Mouse (Mus musculus) kidney, adult 18-20 months (tissue): ENCODE measurements at regions not wholly inside any gene's neighbourhood (a gene's known extent, or its start where the extent isn't known, plus 50 kb on each side); places are given as distances from the start of the nearest gene placed in this dataset.

Source experiments
- DNase-seq: peaks from one replicate; pipeline ENCODE4 v3.0.0; 2021

DNA sequence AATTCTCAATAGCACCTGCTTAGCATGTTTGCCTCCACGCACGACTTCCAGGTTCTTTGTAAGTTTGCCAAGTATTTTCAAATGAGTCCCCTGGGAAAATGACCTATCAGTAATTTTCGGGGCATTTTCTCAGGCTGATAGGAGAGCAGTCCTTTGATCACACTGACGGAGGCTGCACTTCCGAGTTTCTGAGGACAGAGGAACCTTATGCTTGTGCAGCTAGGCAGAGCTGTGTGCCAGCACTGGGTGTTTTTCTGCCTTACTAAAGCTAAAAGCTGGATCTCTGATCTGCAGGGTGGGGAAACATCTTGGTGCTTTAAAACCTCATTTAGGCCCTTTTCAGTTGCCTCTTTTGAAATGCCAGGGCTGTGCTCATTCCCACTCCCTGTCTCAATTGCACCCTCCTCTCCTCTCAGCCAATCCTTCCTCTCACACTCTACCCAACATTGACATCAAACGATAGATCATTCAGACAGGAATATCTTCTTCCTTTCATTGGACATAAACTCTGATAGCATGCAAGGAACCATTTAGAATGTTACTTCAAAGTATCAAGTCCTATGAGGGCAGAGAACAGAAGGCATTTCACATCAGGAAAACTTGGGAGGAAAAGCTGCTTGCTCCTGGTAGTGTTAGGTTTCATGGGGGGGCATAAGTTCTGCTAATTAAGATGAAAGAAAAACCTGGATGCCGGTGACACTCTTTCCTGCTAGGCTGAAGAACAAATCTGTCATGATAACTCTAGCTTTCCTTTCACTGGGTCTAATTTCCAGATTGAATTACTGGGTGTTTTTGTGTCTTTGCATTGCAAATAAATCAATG, 95.3 kb downstream of the Lurap1l start:
- DNase-seq: no peak

DNA sequence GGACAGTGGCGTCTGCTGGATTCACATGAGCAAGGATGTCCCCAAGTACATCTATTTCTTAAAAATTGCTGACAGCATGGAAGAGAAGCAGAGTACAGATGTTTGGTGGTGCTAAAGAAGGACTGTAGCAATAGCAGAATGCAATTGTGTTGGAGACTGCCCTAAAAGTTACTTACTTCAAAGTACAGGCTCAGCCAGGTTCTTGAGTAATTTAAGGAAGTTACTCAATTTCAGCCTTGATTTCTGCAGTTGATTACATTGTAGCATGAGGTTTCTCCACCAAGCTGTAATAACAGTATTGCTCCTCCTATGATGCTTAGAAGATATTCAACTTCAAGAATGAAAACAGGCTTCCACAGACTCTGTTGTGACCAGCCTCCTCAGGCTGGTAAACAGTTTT, 96.1 kb downstream of the Lurap1l start:
- no peak for DNase-seq

DNA sequence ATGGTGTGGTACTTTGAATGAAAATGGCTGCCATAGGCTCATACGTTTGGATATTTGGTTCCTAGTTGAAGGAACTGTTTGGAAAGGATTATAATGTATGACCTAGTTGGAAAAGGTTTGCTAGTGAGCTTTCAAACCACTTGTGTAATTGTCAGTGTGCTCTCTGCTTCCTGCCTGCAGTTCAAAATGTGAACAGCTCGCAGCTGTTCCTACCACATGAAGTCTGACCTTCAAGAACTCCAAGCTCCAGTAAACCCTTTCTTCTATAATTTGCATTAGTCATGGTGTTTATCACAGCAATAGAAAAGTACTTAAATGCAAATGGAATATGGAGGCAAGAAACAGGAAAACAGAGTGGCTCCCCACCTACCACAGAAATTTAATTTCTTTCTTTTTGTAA, 111.4 kb downstream of the Lurap1l start:
- no peak for DNase-seq

DNA sequence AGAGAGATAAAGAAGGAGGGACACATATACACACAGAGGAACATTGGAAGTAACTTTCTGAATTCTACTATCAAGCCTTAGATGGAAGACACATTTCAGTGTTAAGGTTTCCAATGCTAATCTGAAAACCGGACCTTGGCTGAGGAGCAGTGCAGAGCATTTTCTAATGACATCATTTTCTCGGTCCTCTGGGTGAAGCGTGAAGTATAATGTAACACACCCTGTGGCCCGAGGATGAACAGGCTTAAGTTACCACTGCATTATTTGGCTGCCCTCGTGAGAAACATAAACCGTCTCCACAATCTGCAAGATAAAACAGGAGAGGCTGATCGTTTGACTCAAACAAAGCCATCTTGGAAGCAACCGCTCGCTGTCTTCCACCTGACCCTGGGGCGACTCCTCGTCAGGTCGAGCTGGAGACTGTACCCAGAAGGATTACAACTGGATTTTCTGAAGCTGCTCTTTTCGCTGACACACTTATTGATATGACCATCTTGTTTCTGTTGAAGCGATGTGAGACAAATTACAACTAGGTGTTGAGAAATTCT, 113.1 kb downstream of the Lurap1l start:
- DNase-seq: no peak

DNA sequence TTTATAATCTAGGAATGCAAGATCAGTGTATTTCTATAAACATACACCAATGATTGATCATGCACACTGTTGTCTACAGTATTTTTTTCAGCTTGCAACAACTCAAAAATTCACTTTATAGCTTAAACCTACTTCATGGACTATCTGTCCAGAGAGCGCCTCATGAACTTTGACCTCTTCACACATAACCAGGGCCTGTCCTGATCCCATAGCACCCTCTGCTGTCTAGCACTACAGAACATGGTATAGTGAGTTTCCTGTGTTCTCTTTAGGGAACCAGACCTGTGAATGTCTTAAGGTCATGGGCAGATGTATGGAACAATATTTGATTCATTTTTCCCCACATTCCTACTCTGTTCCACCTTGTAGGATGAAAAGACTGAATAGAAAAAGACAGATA, 117.1 kb downstream of the Lurap1l start:
- DNase-seq: peak; percentile 4

DNA sequence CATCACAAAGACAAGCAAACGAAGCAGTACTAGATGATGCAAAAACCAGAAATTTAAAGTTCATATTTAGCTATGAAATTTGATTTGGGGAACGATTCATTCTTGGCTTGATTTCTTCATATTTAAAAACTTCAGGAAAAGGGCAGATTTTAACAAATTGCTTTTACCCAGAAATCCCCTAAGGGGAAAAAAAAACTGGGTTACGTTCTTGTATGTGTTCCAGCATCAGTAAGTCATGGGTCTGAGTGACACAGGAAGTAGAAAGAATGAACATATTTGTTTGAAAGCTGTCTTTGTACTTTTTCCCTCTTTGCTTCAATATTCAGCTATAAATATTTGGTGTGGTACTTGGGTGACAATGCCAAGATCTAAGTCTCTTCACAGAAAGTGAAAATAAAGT, 120.2 kb downstream of the Lurap1l start:
- no peak for DNase-seq

DNA sequence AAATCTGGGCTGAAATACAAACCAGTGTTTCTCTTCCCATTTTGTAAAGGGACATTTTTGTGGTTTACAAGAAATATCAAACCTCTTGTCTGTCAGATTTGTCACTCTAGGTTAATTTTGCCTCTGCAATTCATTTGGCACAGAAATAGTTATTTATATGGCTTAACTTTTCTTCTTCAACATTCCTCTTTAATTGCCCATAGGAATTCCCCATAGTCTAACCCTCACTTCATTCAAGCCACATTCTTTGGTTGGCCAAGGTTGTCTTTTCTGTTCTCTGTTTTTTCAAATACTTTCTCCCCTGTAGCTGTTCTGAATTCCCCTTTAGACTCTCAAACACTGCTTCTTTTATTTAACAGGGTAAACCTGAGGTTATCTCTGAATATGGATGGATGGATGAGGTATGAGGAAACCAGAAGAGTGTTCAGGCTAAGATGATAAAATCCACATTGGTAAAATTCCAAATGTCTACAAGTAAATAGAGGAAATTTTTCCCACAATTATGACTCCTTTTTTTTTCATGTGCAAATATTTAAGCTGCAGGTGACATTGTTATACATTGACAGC, 127.0 kb downstream of the Lurap1l start:
- no peak for DNase-seq

DNA sequence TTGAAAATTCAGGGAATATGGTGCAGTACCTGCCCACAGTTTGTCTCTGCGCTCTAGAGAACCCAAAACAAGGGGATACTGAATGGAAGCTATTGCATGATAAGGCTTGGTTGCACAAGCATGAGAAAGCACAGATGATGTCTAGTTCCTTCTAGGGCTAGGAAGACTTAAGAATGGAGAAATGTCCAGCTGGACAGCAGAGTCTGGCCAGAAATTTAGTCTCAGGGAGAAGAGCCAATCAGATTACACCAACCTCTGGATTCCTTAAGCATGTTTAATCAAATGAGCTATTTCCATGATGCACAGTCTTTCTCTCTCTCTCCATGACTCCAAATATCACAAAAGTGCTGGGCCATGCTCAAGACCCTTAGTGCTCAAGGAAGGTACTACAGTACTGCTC, 147.8 kb downstream of the Lurap1l start:
- no peak for DNase-seq

DNA sequence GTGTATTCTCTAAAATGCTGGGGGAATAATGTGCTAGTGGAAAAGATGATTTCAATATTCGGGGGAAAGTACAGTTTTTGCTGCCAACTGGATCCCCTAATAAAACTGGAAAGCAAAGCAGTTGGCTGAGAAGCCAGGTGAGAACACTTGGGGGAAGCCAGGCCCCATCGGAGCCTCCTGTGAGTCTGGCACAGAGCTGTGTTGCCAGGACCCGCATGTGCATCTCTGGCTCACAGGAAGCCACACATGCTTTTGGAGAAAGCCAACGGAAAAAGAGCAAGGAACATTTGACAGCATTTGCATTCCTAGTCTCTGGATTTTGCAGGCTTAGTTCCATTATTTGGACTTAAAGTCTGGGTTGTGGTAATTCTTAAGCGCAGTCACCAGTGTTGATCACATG, 148.4 kb downstream of the Lurap1l start:
- no peak for DNase-seq

DNA sequence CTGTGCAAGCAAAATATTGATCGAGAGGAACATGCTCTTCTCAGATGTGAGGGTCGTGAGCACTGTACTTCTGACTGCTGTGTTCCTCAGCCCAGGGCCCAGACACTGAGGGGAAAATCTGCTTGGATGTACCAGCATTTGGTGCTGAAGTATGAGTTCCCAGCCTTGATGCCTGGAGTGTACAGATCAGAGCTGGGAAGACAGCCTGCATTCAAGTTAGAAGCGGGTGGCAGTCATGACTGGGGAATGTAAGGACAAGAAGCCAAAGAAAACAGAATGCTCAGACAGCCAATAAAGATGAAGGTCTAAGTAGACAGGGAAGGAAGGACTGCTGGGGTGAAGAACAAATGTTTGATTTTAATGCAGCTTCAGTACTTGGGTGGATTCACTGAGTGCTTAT, 148.9 kb downstream of the Lurap1l start:
- no peak for DNase-seq

DNA sequence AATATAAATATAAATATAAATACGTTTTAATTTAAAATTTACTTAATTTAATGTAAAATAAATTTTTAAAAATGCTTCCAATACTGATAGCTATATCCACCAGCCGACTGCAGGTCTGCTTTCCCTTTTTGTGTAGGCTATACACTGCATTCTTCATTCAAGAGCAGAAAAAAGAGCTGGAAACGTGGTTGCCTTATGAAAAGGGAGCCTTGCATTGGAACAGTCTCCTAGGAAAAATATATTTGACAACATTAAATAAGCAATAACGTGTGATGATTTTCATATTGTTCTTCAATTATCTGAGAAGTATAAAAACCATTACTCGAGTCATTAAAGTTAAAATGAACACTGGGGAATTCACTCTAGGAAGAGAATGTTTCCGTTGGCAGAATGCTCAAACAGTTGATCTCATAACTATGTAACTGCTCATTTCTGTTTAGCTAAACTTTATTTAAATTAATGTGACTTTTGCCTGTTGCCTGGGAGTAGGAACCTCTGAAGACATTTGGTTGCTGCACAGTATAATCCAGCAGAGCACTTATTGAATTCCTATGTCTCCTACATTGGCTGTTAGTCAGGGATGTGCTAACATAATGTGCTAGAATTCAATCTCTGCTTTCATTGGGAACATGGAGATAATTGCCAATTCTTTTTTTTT, 172.0 kb downstream of the Lurap1l start:
- DNase-seq: no peak

DNA sequence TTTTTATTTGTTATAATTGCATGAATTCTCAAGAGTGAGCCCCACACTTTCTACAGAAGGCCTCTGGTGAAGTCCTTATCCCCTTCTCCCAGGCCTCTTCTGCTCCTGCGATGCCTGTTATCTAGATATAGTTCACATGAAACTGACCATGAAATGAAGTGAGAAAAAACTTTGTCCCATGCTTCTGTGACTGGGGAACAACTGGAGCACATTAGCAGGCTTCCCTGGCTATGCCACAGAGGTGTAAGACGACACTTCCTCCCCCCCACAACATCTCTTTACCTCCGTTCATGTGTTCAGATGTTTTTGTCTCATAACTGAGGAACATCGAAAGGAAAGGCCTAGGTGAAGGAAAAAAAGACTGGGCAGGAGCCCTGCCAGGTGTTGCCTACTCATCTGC, 174.7 kb downstream of the Lurap1l start:
- DNase-seq: no peak

DNA sequence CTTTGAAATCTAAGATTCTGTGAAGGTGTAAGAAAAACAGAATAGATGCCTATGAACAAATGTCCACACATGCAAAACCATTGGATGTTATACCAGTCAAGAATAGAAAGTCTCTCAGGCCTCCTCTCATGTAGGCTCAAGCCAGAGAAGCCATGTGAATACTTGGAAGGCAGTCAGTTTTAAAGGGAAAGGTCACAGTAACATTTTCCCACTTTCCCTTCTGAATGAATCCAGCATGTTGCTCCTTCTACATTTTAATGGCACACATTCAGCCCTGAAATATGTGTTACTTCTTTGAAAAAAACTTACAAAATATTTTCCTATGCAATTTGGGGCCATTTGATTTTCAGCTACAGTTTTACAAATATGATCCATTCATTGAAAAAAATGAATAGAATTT, 186.1 kb downstream of the Lurap1l start:
- no peak for DNase-seq

DNA sequence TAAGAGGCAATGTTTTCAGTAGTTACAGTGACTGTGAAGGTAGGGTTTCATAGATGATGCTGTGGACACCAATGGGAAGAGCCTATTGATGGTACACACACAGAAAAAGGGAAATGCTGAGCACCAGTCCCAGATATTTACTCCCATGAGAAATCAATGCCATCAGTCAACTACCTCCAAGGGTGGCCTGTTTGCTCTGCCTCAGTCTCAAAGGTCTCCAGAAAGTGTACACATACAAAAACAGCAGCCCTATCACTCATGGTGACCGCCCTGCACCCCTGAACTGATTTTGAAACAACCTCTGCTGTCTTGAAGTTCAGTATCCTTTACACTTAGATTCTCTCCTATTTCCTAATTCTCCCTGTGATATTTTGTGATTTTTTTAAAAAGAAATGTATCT, 187.2 kb downstream of the Lurap1l start:
- DNase-seq: no peak

DNA sequence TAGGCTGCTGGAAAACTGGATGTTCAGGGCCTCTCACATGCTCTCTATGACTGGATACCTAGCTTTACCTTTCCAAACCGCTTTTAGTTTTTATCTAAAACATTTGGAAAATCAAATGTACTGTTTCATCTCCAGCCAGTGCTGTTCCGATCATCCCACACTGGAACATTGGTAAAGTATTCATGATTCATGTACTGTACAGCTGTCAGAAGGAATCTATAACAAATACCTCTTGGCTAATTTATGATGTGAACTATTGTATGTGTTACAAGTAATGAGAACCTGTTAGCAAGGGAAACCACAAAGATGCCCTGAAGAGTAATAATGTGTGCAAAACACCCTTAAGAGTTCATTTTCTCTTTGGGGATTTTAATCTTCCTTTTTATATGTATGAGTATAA, 190.6 kb downstream of the Lurap1l start:
- no peak for DNase-seq

DNA sequence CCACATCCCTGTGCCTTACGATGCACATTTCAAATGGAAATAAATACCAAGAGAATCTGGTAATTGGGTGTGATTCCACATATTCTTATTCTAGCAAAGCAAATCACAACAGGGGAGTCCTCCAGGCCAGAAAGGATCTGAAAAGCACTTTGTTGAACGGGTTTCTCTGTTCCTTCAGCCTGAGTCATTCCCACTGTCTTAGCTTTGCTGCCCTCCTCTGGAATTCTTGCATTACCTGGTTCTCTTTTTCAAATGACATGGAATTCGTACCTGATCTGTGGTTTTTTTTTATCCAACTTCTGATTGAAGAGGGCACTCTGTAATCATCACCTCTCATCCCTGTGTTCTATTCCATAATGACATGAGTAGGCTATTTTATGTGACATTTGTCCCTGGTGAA, 200.9 kb downstream of the Lurap1l start:
- no peak for DNase-seq

DNA sequence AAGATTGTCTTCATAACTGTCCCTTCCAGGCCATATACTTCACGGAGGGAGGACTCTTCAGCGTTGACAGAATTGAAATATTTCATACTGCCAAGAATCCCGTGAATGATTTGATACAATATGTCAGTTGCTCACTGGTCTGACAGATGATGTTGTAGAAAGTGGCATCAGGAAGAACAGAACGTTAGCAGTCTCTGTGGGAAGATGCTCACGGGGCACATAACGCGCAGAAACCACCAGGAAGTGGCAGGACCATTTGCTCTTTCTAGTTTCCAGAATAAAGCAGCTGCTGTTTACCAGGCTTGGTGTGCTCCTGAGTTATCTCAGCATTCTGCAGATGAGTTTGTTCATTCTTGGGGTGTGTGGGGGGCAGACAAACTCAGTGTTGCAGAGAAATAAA, 206.0 kb downstream of the Lurap1l start:
- no peak for DNase-seq

DNA sequence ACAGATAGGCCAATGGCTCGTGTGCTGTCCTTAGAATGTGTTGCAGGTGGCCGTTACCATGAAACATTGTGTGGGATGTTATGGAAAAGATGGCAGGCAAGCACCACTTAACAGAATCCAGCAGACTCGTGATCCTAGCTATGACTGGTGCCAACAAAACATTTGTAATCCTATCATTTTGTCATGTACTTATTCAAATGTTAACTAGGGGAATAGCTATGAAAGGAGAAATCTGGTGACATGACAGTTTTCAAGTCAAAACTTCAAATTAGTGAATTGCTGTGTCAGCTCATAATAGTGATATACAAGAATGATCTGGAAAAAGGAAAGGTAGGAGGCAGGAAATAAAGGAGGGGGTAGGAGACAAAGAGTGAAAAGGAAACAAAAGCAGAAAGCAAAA, 213.7 kb downstream of the Lurap1l start:
- DNase-seq: no peak

DNA sequence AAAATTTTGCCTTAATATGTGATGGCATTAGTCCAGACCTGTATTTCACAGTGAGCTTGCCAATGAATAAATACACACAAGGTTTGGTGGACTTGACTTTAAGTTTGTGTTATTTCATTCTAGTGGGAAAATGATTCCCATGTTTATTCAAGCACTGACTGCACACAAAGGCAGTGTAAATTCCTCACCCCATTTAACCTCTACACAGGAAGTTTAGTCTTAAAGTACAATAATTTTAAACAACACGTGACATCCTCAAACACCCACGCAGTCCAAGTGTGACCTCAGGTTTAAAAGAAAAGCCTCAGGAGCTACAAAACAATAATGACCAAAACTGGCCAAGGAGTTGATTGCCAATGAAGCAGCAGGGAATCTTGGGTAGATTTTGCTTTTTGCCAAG, 219.4 kb downstream of the Lurap1l start:
- DNase-seq: no peak

DNA sequence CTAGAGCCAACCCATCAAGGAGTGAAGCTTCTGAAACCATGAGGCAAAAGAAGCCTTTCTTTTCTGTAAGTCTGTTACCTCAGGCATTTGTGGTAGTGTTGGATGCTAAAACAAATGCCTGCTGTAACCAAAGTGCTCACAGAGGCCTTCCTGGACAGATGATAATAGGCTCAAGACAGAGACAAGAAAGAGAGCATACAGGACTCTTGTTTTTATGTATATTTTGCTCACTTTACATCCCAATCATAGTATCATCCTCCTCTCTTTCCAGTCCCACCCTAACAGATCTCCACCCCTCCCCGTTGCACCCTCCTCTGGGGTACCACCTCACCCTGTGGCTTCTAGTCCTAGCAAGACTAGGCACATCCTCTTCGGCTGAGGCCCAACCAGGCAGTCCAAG, 262.7 kb downstream of the Lurap1l start:
- DNase-seq: no peak

DNA sequence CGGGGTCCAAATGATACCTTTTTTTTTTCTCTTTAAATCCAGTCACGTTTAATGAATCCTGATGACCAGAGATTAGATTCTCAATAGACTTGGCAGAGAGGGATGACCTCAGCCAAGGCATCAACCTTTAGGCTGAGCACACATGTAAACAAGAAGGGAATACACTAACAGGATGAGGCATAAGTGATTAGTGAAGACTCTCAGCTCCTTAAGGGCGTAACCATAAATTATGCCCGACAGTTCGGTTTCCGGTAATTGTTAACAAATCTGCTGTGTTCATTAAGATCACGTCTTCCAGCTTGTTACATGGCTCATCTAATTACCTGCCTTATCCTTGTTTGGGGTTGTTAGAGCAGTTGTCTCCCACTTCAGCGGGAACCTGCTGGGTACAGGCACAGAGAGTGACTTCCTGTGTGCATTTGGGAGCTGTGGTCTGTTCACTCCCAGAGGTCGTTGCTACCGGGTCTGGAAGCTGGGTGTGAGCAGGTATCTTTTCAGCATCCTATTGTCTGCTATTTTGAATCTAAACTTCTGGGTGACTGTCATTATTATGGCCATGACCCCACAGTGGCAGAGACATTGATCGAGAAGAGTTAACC, 265.1 kb downstream of the Mpdz start:
- peak; percentile 29 for DNase-seq

DNA sequence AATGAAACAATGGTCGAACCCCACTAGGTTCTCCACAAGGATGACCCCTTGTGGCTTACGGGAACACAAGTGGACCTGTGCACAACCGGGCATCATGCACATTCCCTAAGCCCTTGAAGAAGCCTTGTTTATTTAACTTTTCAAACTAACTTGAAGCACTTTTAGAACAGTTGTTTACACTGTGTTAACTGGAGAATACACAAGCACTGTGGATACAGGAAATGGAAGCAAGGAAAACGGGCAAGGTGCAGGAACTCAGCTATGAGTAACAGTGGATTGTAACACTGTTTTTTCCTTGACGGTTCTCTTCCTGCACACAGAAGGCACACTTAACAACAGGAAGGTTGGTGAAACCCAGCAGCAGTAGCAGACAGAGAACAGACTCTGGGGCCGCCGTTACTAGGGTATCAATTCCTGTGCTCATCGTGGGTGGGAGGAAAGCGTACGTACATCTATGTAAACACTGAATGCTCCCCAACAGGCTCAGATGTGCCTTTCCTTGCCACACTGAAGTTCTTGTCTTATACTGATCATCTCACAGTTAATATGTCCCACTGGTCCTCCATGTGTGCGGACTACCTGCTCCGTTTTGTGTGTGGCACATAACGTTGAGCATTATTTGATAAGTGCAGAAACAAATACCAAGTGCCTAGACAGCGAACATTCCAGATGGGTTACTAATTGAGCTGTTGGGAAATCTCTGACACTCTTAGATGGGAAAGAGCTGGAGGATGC, 264.4 kb downstream of the Mpdz start:
- DNase-seq: peak; percentile 5

DNA sequence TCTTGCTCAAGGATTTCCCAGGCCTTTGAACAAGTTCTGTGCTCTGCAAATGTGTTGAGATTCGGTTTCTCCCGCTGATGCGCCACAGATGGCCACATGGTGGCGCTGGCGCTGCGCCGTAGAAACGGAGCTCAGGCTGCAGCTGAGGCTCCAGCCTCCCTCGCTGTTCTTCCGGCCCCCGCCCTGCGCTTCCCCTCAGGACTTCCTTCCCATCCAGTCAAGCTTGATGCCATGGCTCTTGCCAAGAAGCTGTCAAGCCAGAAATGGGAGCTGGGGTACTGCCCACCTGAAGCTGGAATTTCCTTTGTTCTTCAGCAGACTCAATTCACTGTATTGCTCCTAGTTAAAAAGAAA, 263.9 kb downstream of the Mpdz start:
- peak; percentile 91 for DNase-seq
